Mouse (Mus musculus) midbrain, embryonic 15.5 days (tissue): ENCODE results near the gene Hdac7. TPM values are rescaled to one million over a fixed set of nuclear protein-coding genes. Genes with fewer than 3 reads are reported as not detected.

Experiments
- ATAC-seq: fragments of 200-750 bp; cut with Nextera tagmentation; replicated peaks from 2 replicates; pipeline ENCODE4 v1.8.0; 2017; ENCODE audit warnings: moderate TSS enrichment
- H3K27ac ChIP-seq: fragments of 300-500 bp; sonication (generic); 2 replicates; pipeline ENCODE4 v1.5.1; 2015; ENCODE audit warnings: mild to moderate bottlenecking, inconsistent platforms
- H3K27me3 ChIP-seq: fragments of 300-500 bp; sonication (generic); replicated peaks from 2 replicates; pipeline ENCODE4 v1.6.1; 2015; ENCODE audit warnings: inconsistent platforms
- H3K36me3 ChIP-seq: fragments of 300-500 bp; sonication (generic); replicated peaks from 2 replicates; pipeline ENCODE4 v1.6.1; 2015; ENCODE audit warnings: inconsistent platforms
- H3K4me1 ChIP-seq: fragments of 300-500 bp; sonication (generic); 2 replicates; pipeline ENCODE4 v1.6.1; 2015; ENCODE audit warnings: inconsistent platforms
- H3K4me2 ChIP-seq: fragments of 300-500 bp; sonication (generic); 2 replicates; pipeline ENCODE4 v1.6.1; 2015; ENCODE audit warnings: inconsistent platforms, mild to moderate bottlenecking, moderate library complexity
- H3K4me3 ChIP-seq: fragments of 300-500 bp; sonication (generic); 2 replicates; pipeline ENCODE4 v1.5.1; 2015; ENCODE audit warnings: mild to moderate bottlenecking, inconsistent platforms
- H3K9ac ChIP-seq: fragments of 300-500 bp; sonication (generic); 2 replicates; pipeline ENCODE4 v1.6.1; 2015; ENCODE audit warnings: mild to moderate bottlenecking, inconsistent platforms
- H3K9me3 ChIP-seq: fragments of 300-500 bp; sonication (generic); 2 replicates; pipeline ENCODE4 v1.6.1; 2016; ENCODE audit warnings: inconsistent platforms
- WGBS: fragments of 180-500 bp; shearing (Covaris S2); methylation state at CpG from one replicate; pipeline ENCODE4 v1.1.7; 2015; ENCODE audit warnings: mixed read lengths; 5-methylcytosine and 5-hydroxymethylcytosine counted together
- polyA plus RNA-seq: library from polyadenylated mRNA; unstranded; fragments of >200 nt; fragmentation: Nextera tagmentation; extraction: Ambion mirVana; gene quantifications from 2 replicates; pipeline ENCODE4 v1.2.1, GENCODE M21; 2015

Hdac7 gene
- polyA plus RNA-seq, 1 experiment from 2014 or later = 34.5 TPM

DNA sequence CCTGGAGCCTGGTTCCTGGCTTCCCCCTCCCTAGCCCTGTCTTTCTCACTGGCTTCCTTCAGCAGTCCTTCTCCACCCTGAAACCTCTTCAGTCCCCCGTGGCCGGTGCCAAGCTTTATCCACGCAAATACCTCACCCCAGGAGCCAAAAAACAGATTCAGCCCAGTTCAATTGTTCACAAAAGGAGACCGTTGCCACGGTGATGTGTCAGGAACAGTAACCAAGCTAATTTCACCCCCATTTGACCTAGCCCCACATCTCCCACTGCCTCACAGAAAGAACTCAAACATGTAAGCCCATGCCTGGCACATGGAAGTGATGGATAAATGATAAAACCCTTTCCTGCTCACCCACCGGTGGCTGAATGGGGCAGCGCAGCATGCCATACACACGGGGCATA, 78.1 kb downstream of the Hdac7 start:
- peak overlapping the region; percentile 90 for H3K4me2 ChIP-seq
- peak overlapping the region; percentile 45 for H3K9ac ChIP-seq
- peaks cover 23% of the 10 kb centered on the region for H3K27me3 ChIP-seq
- H3K4me1 ChIP-seq = peaks cover 34% of the 10 kb centered on the region
- WGBS = 7% methylated on average over 8 of the region's 8 CpGs
- peak overlapping the region; percentile 45 for H3K4me3 ChIP-seq
- peak; percentile 43 for ATAC-seq
- H3K9me3 ChIP-seq = no peaks in the 10 kb centered on the region
- H3K27ac ChIP-seq = peak overlapping the region; percentile 66
- no peaks in the 10 kb centered on the region for H3K36me3 ChIP-seq

DNA sequence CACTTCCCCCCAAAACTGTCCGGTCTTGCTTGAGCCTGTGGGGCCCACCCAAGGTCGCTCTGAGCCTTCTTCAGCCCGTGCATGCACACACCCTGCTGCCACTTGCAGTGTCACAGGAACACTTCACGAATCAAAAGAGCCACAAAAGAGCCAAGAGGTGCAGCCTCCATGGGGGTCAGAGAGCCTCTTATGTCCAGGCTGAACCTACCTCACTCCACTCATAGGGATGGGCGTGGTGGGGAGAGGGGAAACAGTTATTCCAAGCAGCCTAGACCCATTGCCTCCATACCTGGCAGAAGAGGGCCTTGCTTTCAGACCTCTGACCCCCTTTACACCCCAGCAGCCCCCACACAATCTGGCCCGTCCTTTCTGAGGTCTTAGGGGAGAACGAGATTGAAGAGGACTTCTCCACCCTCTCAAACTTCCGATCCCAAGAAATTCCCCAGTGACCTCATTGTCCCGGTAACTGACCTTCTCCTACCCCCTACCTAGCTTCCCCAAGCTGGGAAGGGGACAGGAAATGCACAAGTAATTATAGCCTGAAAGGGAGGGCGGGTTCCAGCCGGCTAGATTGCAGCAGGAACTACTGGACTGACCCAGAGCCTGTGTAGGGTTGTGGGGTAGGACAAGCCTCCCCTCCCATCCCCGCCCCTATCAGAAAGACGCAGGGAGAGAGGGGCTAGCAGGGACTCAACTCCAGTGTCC, 79.1 kb downstream of the Hdac7 start:
- Histone ChIP-seq H3K27me3 (peaks cover 22% of the 10 kb centered on the region), H3K4me3 (peak overlapping the region; percentile 3; the same call in 1 of the 2 replicates), H3K27ac (no peak overlapping the region), H3K9me3 (no peaks in the 10 kb centered on the region), H3K4me2 (peak overlapping the region; percentile 90), H3K4me1 (peaks cover 34% of the 10 kb centered on the region), H3K36me3 (no peaks in the 10 kb centered on the region), H3K9ac (no peak overlapping the region)
- ATAC-seq = no peak
- 37% methylated on average over 13 of the region's 13 CpGs for WGBS

DNA sequence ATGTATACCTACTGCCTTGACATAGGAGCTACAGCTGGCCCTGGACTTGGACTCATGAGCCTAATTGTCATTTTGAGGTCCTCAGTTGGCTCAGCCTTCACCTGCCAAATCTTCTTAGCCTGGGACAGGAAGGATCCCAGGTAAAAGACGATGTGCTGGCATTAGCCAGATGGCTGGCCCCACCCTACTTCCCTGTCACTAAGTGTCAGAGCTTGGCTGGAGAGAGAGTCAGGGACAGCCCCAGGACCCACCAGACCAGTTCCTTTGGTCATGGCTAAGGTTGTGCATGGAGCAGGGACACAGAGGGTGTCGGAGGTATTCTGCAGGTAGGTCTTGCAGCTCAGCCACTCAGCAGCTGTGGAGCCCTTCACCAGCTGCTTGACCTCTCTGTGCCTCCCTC, 79.8 kb downstream of the Hdac7 start:
- Histone ChIP-seq H3K4me3 (no peak overlapping the region), H3K4me2 (no peak overlapping the region), H3K4me1 (peaks cover 34% of the 10 kb centered on the region), H3K9ac (no peak overlapping the region), H3K27me3 (peaks cover 17% of the 10 kb centered on the region), H3K9me3 (no peaks in the 10 kb centered on the region), H3K36me3 (no peaks in the 10 kb centered on the region), H3K27ac (no peak overlapping the region)
- WGBS = 87% methylated on average over 2 of the region's 2 CpGs
- no peak for ATAC-seq

DNA sequence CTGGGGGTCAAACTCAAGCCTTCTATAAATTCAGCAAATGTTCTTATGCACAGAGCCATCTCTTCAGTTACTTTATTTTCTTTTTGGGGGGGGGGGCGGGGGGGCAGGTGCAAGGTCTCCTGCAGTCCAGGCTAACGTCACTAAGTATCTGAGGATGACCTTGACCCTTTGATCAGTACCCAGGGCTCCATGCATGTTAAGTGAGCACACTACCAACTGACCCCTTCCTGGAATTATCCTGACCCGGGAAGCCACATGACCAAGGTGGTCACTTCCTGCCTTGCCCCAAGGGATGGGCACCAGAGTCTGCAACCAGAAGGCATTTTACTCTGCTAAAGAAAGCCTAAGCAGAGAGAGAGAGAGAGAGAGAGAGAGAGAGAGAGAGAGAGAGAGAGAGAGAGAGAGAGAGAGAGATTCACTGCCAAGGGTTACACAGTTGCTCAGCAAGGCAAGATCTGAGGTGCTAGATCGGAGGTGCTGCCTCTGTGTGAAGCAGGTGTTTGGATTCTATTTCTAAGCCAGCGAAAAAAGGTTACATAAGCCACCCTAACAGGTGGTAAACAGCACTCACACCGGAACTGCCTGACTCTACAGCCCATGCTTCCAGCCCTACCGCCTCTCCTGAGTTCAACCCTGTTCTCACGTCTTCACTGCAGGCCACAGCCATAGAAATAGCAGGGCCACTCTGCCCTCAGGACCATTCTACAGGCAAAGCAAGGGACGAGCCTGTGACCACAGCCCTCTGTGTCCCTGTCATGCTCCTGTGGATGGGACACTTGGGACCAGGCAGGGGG, 80.8 kb downstream of the Hdac7 start:
- H3K27ac ChIP-seq = no peak overlapping the region
- H3K4me1 ChIP-seq = peaks cover 32% of the 10 kb centered on the region
- 69% methylated on average over 9 of the region's 9 CpGs for WGBS
- ATAC-seq = no peak
- H3K9me3 ChIP-seq = no peaks in the 10 kb centered on the region
- peaks cover 13% of the 10 kb centered on the region for H3K27me3 ChIP-seq
- H3K4me2 ChIP-seq = no peak overlapping the region
- H3K4me3 ChIP-seq = no peak overlapping the region
- H3K9ac ChIP-seq = no peak overlapping the region
- no peaks in the 10 kb centered on the region for H3K36me3 ChIP-seq

DNA sequence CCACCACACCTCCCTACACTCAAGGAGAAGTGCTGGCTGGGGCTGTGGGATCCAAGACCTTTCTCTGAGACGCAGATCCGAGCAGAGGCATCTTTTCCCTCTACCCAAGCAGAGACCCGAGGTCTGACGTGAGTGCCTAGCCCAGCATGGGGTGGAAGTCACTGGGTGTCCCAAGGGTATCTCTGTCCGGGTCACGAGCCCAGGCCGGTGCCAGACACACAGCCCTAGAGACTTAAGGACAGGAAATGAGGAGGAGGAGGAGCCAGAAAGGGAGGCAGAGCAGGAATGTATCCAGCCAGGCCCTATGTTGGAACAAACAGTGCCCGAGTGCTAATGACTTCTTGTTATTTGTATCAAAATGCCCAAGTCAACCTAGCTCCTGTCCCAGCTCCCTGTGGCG, 81.6 kb downstream of the Hdac7 start:
- H3K4me1 ChIP-seq = peaks cover 25% of the 10 kb centered on the region
- no peak overlapping the region for H3K4me3 ChIP-seq
- ATAC-seq = no peak
- H3K4me2 ChIP-seq = no peak overlapping the region
- H3K36me3 ChIP-seq = no peaks in the 10 kb centered on the region; the same call in 1 of the 2 replicates
- H3K27ac ChIP-seq = no peak overlapping the region
- 74% methylated on average over 9 of the region's 9 CpGs for WGBS
- H3K9ac ChIP-seq = no peak overlapping the region
- H3K27me3 ChIP-seq = peaks cover 13% of the 10 kb centered on the region
- no peaks in the 10 kb centered on the region for H3K9me3 ChIP-seq

DNA sequence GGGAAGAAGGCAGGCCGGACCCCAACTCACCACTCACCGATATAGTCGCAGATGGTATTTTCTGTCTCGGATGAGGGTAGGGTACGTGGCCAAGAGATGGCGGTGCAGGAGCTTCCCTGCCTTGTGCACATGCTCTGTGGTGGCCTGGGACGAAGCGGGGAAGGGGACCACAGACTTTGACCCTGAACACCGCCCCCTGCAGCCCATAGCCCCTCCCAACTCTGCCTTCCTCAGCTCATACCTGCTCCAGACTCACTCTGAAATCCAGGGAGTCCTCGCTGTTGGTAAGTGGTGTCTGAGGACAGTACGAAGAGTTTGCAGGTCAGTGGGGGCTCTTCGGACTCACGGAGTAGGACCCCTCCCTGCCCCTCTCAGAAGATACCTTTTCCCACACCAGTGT, 82.9 kb downstream of the Hdac7 start:
- H3K4me1 ChIP-seq = peaks cover 12% of the 10 kb centered on the region
- peaks cover 13% of the 10 kb centered on the region; the same call in 1 of the 2 replicates for H3K27me3 ChIP-seq
- WGBS = 45% methylated on average over 13 of the region's 13 CpGs
- H3K27ac ChIP-seq = no peak overlapping the region
- no peak for ATAC-seq
- H3K4me3 ChIP-seq = no peak overlapping the region
- no peaks in the 10 kb centered on the region for H3K9me3 ChIP-seq
- no peaks in the 10 kb centered on the region; the same call in 1 of the 2 replicates for H3K36me3 ChIP-seq
- H3K4me2 ChIP-seq = no peak overlapping the region
- H3K9ac ChIP-seq = no peak overlapping the region

DNA sequence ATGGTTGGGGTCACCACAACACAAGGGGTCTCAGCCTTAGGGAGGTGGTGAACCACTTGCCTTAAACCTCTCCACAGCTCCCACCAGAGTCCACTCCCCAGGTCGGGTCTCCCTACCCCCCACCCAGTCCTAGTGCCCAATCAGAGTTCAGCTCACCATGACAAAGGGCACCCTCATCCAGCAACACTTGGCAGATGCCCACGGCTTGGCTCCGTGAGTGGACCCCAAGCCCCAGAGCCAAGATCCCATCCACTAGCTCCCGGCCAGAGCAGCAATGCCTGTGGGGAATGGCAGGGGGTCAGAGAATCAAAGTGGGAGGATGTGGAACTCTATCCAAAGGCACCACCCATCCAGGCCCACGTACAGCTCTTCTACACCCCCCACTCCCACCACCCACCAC, 83.3 kb downstream of the Hdac7 start:
- Histone ChIP-seq H3K4me3 (no peak overlapping the region), H3K9ac (no peak overlapping the region), H3K27ac (no peak overlapping the region), H3K27me3 (0 out of 2 replicates have a peak, but pooled peaks cover 13% of the 10 kb centered on the region), H3K4me2 (no peak overlapping the region), H3K36me3 (no peaks in the 10 kb centered on the region; the same call in 1 of the 2 replicates), H3K9me3 (no peaks in the 10 kb centered on the region), H3K4me1 (peaks cover 8% of the 10 kb centered on the region)
- no peak for ATAC-seq
- 66% methylated on average over 5 of the region's 5 CpGs for WGBS

DNA sequence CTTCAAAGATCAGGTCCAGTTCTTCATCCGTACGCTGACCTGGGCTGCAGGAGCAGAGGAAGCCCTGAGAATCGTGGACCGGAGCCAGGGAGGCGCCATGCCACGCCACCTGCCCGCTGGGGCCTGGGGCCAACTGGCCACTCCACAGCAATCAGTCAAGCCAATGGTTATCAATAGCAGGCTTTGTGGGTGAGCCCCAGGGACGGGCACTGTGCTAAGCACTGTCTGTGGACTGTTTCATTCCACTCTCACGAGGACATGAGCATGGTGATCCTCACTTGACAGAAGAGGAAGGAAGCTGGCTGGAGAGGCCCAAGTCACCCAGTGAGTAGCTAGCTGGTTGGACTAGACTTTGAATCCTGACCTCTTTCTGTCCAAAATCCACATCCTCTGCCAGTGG, 84.3 kb downstream of the Hdac7 start:
- peaks cover 8% of the 10 kb centered on the region for H3K4me1 ChIP-seq
- no peaks in the 10 kb centered on the region; the same call in 1 of the 2 replicates for H3K36me3 ChIP-seq
- no peak overlapping the region for H3K9ac ChIP-seq
- 89% methylated on average over 9 of the region's 9 CpGs for whole genome bisulfite sequencing
- H3K4me2 ChIP-seq = no peak overlapping the region
- H3K27me3 ChIP-seq = 0 out of 2 replicates have a peak, but pooled peaks cover 13% of the 10 kb centered on the region
- H3K27ac ChIP-seq = no peak overlapping the region
- no peak for ATAC-seq
- no peak overlapping the region for H3K4me3 ChIP-seq
- no peaks in the 10 kb centered on the region for H3K9me3 ChIP-seq

DNA sequence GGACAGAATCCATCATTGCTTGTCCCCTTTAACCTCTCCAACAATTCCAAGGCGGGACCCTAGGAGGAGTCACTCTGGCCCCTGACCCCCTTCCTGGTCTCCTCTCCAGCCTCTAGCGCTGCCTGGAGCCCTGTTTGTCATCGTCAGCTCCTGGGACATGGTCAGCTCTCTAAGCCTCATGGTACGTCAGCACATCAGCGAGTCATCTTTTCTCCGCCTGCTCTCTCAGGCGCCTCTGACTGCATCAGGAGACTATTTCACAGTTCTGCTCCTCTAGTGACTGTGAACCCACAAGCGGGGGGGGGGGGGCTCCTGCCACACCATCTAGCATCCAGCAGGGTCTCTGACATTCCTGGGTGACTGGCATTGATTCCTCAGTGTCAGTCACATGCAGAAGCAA, 88.9 kb downstream of the Hdac7 start:
- WGBS = 44% methylated on average over 8 of the region's 8 CpGs
- Histone ChIP-seq H3K4me3 (no peak overlapping the region), H3K9ac (no peak overlapping the region), H3K27ac (no peak overlapping the region), H3K9me3 (no peaks in the 10 kb centered on the region), H3K36me3 (no peaks in the 10 kb centered on the region; the same call in 1 of the 2 replicates), H3K4me2 (no peak overlapping the region), H3K4me1 (peaks cover 15% of the 10 kb centered on the region; the same call in 1 of the 2 replicates), H3K27me3 (0 out of 2 replicates have a peak, but pooled peaks cover 3% of the 10 kb centered on the region)
- ATAC-seq = no peak

DNA sequence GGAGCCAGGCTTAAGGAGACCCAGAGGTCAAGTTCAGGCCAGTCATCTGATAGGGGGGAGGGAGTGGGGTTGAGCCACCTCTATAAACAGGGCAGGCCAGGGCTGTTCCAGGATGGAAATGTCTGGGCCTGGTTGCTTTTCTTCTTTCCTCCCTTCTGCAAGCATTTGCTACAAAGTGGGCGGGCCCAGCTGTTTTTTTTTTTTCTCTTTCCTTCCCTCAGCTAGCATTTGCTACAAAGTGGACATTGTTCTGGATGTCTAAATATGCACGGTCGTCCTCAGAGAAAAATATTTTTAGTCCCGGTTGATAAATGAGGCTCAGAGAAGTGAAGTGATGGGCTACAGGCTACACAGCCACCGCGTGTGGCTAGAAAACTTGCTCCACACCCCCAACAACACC, 89.8 kb downstream of the Hdac7 start:
- Histone ChIP-seq H3K9me3 (no peaks in the 10 kb centered on the region), H3K9ac (no peak overlapping the region), H3K4me2 (no peak overlapping the region), H3K27me3 (no peaks in the 10 kb centered on the region), H3K4me3 (no peak overlapping the region), H3K27ac (no peak overlapping the region), H3K36me3 (no peaks in the 10 kb centered on the region; the same call in 1 of the 2 replicates), H3K4me1 (peaks cover 18% of the 10 kb centered on the region; the same call in 1 of the 2 replicates)
- 75% methylated on average over 6 of the region's 6 CpGs for WGBS
- ATAC-seq = no peak

DNA sequence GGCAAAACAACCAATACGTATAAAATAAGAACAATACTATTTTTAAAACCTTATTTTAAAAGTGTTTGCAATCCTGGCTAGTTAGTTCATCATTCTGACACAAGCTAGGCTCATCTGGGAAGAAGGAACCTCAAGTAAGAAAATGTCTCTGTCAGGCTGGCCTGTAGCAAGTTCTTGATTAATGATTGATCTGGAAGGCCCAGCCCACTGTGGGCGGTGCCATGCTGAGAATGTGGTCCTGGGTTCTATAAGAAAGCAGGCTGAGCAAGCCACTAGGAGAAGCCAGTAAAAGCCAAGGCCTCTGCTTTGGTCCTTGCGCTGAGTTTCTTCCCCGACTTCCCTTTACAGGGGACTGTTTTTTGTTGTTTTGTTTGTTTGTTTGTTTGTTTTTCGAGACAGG, 91.8 kb downstream of the Hdac7 start:
- WGBS = 99% methylated on average over 5 of the region's 5 CpGs
- Histone ChIP-seq H3K36me3 (no peaks in the 10 kb centered on the region), H3K9me3 (no peaks in the 10 kb centered on the region), H3K27ac (no peak overlapping the region), H3K4me3 (no peak overlapping the region), H3K27me3 (no peaks in the 10 kb centered on the region), H3K4me2 (no peak overlapping the region), H3K9ac (no peak overlapping the region), H3K4me1 (peaks cover 18% of the 10 kb centered on the region; the same call in 1 of the 2 replicates)
- ATAC-seq = no peak

DNA sequence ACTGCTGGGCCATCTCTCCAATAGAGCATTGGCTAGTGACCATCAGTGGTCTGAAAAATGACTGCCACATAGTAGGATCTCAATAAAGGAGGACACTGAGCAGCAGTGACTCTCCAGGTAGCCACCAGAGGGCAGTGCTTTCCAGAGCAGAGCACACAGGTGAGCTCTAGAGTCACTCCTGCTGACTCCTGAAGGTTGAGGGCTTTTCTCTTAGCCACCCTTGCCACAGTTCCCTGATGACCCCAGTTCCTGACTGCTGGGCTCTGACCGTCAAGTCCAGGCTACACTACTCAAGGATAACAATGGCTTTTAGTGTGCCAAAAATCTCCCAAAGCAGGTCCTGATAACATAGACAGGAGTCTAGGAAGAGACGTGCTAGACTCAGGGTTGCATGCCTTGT, 92.6 kb downstream of the Hdac7 start:
- Histone ChIP-seq H3K27me3 (0 out of 2 replicates have a peak, but pooled peaks cover 5% of the 10 kb centered on the region), H3K9me3 (no peaks in the 10 kb centered on the region), H3K9ac (no peak overlapping the region), H3K4me2 (no peak overlapping the region), H3K36me3 (no peaks in the 10 kb centered on the region), H3K27ac (no peak overlapping the region), H3K4me3 (no peak overlapping the region), H3K4me1 (peaks cover 18% of the 10 kb centered on the region; the same call in 1 of the 2 replicates)
- no peak for ATAC-seq
- 84% methylated on average over 2 of the region's 2 CpGs for WGBS
